Mouse (Mus musculus) megakaryocyte, embryonic 14.5 days (primary cell): ENCODE data around the gene Zbtb11.

Experiments used
- FLI1 ChIP-seq: IDR thresholded peaks from 2 replicates; pipeline ENCODE4 v1.6.1; 2012; ENCODE audit warnings: low read length, inconsistent platforms, mixed read lengths
- GATA1 ChIP-seq: IDR thresholded peaks from 3 replicates; pipeline ENCODE4 v1.6.1; 2012; ENCODE audit warnings: mixed read lengths, low read length, inconsistent platforms, borderline replicate concordance

DNA sequence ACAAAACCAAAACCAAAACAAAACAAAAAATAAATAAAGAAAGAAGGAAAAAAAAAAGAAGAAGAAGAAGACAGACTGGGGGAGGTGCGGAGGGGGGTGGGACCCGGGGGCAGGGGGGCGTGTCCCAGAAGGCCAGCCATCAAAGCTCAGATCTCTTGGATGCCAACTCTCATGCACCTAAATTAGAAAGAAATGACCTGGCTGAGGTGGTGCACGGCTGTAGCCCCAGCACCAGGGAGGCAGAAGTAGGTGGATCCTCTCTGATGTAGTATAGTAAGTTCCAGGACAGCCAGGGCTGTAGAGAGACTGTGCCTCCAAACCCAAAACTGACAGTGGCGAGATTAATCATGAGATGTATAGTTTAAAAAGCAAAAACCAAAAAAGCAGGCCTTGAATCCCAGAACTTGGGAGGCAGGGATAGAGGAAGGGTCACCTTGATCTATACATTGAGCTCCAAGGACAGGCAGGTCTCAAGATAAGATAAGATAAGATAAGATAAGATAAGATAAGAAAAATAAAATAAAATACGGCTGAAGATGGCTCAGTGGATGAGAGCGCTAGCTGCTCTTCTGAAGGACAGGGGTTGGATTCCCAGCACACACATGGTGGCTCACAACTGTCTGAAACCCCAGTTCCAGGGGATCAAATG lies 21.9 kb upstream of the Zbtb11 start:
- no peak for TF ChIP-seq GATA1
- no peak for TF ChIP-seq FLI1
